Mouse (Mus musculus) small intestine, adult 2 months (tissue): ENCODE results near the gene Pigo.

Experiments used
- CTCF ChIP-seq: fragments of 200-500 bp; IDR thresholded peaks from 2 replicates; pipeline ENCODE4 v1.5.1; 2012; ENCODE audit warnings: low read depth, mild to moderate bottlenecking, control low read depth, inconsistent platforms, low read length, moderate library complexity, mixed read lengths; ENCODE audit not compliant: insufficient replicate concordance, insufficient read length; ENCODE audit errors: extremely low read depth
- POLR2A ChIP-seq: fragments of 200-500 bp; IDR thresholded peaks from 2 replicates; pipeline ENCODE4 v1.6.1; 2012; ENCODE audit warnings: low read depth, mild to moderate bottlenecking, control low read depth, inconsistent platforms, low read length, moderate library complexity

DNA sequence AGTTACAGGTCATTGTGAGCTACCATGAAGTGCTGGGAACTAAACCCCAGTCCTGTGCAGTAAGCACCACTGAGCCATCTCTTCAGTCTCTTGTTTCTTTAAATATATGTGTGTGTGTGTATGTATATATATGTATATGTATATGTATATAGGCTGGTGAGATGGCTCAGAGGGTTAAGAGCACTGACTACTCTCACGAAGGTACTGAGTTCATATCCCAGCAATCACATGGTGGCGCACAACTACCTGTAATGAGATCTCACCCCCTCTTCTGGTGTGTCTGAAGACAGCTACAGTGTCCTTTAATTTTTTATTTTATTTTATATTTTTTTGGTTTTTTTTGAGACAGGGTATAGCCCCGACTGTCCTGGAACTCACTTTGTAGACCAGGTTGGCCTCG is 39.9 kb upstream of the Pigo start:
- TF ChIP-seq POLR2A (no peak), CTCF (no peak)
